Mouse (Mus musculus): ENCODE data around the gene Ppp1r14b. TPM values are rescaled to one million over a fixed set of nuclear protein-coding genes. Genes with fewer than 3 reads are reported as not detected.

The Ppp1r14b gene
- polyA plus RNA-seq, 1 experiment from 2014 or later = 102 TPM

DNA sequence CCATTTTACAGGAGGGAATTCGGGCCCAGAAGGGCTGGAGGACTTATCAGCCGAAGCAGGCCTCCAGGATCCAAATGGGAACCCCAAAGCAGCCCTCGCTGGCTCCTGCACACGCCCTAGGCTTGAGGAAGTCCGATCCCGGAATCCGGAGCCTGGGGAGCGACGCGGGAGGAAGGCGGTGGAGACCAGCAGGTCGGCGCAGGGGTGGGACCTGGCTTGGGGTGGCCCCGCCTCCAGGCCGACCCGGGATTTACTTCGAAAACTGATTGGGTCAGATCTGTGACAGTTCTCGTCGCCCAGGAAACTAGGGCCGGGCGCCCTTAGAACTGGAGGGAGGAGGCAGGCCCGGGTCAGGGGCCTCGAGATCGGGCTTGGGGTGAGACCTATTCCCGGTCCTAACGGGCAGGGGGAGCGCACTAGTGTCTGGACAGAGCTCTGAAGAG is 32.5 kb upstream of the Ppp1r14b start, which contains the start of gene Gpr137:
Gene Gpr137, minus strand, starts transcription at position 232 of the 443 bp plus-strand sequence.
- peak within 1 kb of the TSS; percentile 94 for H3K4me3 ChIP-seq (ENCODE audit: low read depth, low read length)
- H3K4me2 ChIP-seq (replicated peaks; ENCODE audit: low read depth) = peak within 1 kb of the TSS; percentile 96
- peak within 1 kb of the TSS; percentile 57 for H3K9ac ChIP-seq (ENCODE audit: low read depth, low read length)
- peak; percentile 30; the same call in 1 of the 2 replicates for TF ChIP-seq CTCF (IDR thresholded peaks at IDR 0.05; ENCODE audit: low read depth)
- peaks cover 3% of the 10 kb centered on the region; the same call in 1 of the 2 replicates for H3K36me3 ChIP-seq (ENCODE audit: control insufficient read depth, insufficient read depth)
- no peaks in the 10 kb centered on the region for H3K9me3 ChIP-seq (ENCODE audit: control insufficient read depth)
- H3K27ac ChIP-seq (ENCODE audit: low read depth, low read length) = peak within 1 kb of the TSS; percentile 96
- WGBS = under 1% methylated on average over 27 of the region's 27 CpGs
- H3K27me3 ChIP-seq (replicated peaks; ENCODE audit: control insufficient read depth, insufficient read depth, low read length) = no peaks in the 10 kb centered on the region
- ATAC-seq = peak; percentile 85
- no peaks in the 10 kb centered on the region for H3K4me1 ChIP-seq (replicated peaks; ENCODE audit: control insufficient read depth, insufficient read depth, low read length)

DNA sequence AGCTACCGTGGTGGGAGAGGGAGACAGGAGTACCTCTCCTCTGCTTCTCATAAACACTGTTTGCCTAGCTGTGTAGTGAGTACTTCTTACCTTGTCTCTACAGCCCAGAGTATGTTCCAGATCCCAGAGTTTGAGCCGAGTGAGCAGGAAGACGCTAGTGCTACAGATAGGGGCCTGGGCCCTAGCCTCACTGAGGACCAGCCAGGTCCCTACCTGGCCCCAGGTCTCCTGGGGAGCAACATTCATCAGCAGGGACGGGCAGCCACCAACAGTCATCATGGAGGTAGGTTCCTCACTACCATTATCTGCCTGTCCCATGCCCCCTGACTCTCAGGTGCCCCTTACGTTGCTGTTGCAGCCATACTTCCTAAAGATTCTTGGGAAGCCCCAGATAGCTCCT is 32.0 kb upstream of the Ppp1r14b start:
- H3K27ac ChIP-seq (ENCODE audit: low read depth, low read length) = peak overlapping the region; percentile 60; the same call in 1 of the 2 replicates
- H3K27me3 ChIP-seq (replicated peaks; ENCODE audit: control insufficient read depth, insufficient read depth, low read length) = no peaks in the 10 kb centered on the region
- peak overlapping the region; percentile 94 for H3K4me3 ChIP-seq (ENCODE audit: low read depth, low read length)
- H3K9me3 ChIP-seq (ENCODE audit: control insufficient read depth) = no peaks in the 10 kb centered on the region
- H3K9ac ChIP-seq (ENCODE audit: low read depth, low read length) = peak overlapping the region; percentile 57
- H3K4me2 ChIP-seq (replicated peaks; ENCODE audit: low read depth) = peak overlapping the region; percentile 96
- no peak for ATAC-seq
- no peaks in the 10 kb centered on the region for H3K4me1 ChIP-seq (replicated peaks; ENCODE audit: control insufficient read depth, insufficient read depth, low read length)
- TF ChIP-seq CTCF (IDR thresholded peaks at IDR 0.05; ENCODE audit: low read depth) = no peak
- 32% methylated on average over 5 of the region's 5 CpGs for WGBS
- H3K36me3 ChIP-seq (ENCODE audit: control insufficient read depth, insufficient read depth) = peaks cover 3% of the 10 kb centered on the region; the same call in 1 of the 2 replicates

DNA sequence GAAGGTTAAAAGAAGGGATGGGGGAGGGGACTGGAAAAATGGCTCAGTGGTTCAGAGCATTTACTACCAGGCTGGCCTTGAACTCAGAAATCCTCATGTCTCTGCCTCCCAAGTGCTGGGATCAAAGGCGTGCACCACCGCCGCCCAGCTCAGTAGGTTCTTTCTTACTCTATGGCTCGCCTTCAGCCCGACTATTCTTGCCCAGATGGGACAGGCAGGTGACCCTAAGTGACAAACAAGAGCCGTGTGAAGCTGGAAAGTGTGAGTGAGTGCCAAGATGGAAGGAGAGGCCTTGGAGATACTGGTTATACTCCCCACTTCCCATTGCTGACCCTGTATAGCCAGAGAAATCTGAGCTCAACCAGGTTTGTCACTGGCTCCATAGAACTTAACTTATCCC is 31.1 kb upstream of the Ppp1r14b start:
- 90% methylated on average over 6 of the region's 6 CpGs for WGBS
- ATAC-seq = no peak

DNA sequence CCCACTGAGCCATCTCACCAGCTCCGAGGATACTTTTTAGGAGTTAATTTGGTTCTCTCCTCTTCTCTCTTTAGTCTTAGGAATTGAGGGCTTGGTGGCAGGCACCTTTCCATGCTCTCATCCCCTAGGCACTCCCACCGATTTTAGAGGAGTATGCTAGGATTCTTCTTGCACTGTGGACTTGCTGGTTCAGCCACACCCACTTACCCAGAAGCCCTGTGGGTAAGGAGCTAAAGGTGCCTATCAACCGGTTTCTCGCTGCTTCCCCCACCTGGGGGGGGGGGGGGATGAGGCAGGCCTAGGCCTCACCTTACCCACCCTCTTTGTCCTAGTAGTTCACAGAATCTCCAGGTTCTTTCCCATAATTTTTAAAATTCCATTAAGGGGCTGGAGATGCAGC is 27.0 kb upstream of the Ppp1r14b start:
- H3K36me3 ChIP-seq (ENCODE audit: control insufficient read depth, insufficient read depth) = 0 out of 2 replicates have a peak, but pooled peaks cover 3% of the 10 kb centered on the region
- TF ChIP-seq CTCF (IDR thresholded peaks at IDR 0.05; ENCODE audit: low read depth) = no peak
- WGBS = 45% methylated on average over 4 of the region's 4 CpGs
- peaks cover under 1% of the 10 kb centered on the region; the same call in 1 of the 2 replicates for H3K4me1 ChIP-seq (replicated peaks; ENCODE audit: control insufficient read depth, insufficient read depth, low read length)
- H3K9ac ChIP-seq (ENCODE audit: low read depth, low read length) = no peak overlapping the region
- no peak overlapping the region for H3K4me3 ChIP-seq (ENCODE audit: low read depth, low read length)
- ATAC-seq = no peak
- H3K27me3 ChIP-seq (replicated peaks; ENCODE audit: control insufficient read depth, insufficient read depth, low read length) = no peaks in the 10 kb centered on the region
- no peak overlapping the region for H3K27ac ChIP-seq (ENCODE audit: low read depth, low read length)
- H3K4me2 ChIP-seq (replicated peaks; ENCODE audit: low read depth) = no peak overlapping the region
- no peaks in the 10 kb centered on the region for H3K9me3 ChIP-seq (ENCODE audit: control insufficient read depth)

More for the DNA sequence above, 31.1 kb upstream of the Ppp1r14b start:
- no peak overlapping the region for H3K27ac ChIP-seq (ENCODE audit: low read depth, low read length)
- H3K36me3 ChIP-seq (ENCODE audit: control insufficient read depth, insufficient read depth) = peaks cover 3% of the 10 kb centered on the region; the same call in 1 of the 2 replicates
- H3K4me3 ChIP-seq (ENCODE audit: low read depth, low read length) = no peak overlapping the region
- H3K4me2 ChIP-seq (replicated peaks; ENCODE audit: low read depth) = no peak overlapping the region
- TF ChIP-seq CTCF (IDR thresholded peaks at IDR 0.05; ENCODE audit: low read depth) = no peak
- no peaks in the 10 kb centered on the region for H3K27me3 ChIP-seq (replicated peaks; ENCODE audit: control insufficient read depth, insufficient read depth, low read length)
- H3K9ac ChIP-seq (ENCODE audit: low read depth, low read length) = no peak overlapping the region
- no peaks in the 10 kb centered on the region for H3K4me1 ChIP-seq (replicated peaks; ENCODE audit: control insufficient read depth, insufficient read depth, low read length)
- H3K9me3 ChIP-seq (ENCODE audit: control insufficient read depth) = no peaks in the 10 kb centered on the region

DNA sequence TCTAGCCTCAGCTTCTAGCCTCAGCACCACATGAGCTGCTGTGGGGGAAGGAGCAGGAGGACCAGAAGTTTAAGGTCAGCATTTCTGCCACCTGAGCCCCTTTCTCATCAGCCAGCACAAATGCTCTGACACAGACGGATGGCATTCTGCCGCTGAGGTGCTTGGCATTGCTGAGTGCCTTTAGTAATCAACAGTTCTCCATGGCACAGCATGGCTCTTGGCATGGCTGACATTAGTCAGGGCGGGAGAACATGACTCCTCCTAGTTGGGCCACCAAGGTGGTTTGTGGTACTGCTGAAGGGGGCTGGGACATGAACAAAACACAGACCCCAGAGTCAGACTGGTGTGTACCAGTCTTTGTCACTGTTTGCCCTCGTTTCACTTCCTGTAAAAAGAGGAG is 26.6 kb upstream of the Ppp1r14b start:
- peaks cover 5% of the 10 kb centered on the region; the same call in 1 of the 2 replicates for H3K4me1 ChIP-seq (replicated peaks; ENCODE audit: control insufficient read depth, insufficient read depth, low read length)
- no peak overlapping the region for H3K4me3 ChIP-seq (ENCODE audit: low read depth, low read length)
- 78% methylated on average over 4 of the region's 4 CpGs for WGBS
- no peaks in the 10 kb centered on the region for H3K9me3 ChIP-seq (ENCODE audit: control insufficient read depth)
- no peak overlapping the region for H3K4me2 ChIP-seq (replicated peaks; ENCODE audit: low read depth)
- H3K9ac ChIP-seq (ENCODE audit: low read depth, low read length) = no peak overlapping the region
- peaks cover 7% of the 10 kb centered on the region for H3K36me3 ChIP-seq (ENCODE audit: control insufficient read depth, insufficient read depth)
- no peak for TF ChIP-seq CTCF (IDR thresholded peaks at IDR 0.05; ENCODE audit: low read depth)
- H3K27me3 ChIP-seq (replicated peaks; ENCODE audit: control insufficient read depth, insufficient read depth, low read length) = no peaks in the 10 kb centered on the region
- ATAC-seq = no peak
- no peak overlapping the region for H3K27ac ChIP-seq (ENCODE audit: low read depth, low read length)

DNA sequence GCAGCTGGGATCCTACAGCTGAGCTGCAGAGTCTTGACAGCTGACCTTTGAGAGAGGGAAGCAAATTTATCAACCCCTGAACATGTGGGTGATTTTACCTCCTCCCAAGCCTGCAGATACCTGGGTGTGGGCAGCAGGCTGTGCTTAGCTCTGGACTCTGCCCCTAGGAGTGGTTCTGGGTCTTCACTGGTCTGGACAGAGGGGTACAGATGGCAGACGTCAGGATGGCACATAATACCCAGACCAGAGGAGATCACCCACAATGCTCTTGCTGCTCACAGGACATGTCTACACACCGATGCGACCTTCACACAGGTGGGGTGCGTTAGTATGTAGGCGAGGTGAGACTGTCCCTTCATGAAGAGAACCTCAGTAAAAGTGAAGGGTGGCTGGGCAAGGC is 25.2 kb upstream of the Ppp1r14b start:
- Histone ChIP-seq H3K27ac (ENCODE audit: low read depth, low read length) (0 out of 2 replicates have a peak overlapping the region, but pooled peaks have one; percentile 11), H3K4me1 (replicated peaks; ENCODE audit: control insufficient read depth, insufficient read depth, low read length) (peaks cover 6% of the 10 kb centered on the region; the same call in 1 of the 2 replicates), H3K4me3 (ENCODE audit: low read depth, low read length) (no peak overlapping the region), H3K27me3 (replicated peaks; ENCODE audit: control insufficient read depth, insufficient read depth, low read length) (no peaks in the 10 kb centered on the region), H3K9me3 (ENCODE audit: control insufficient read depth) (no peaks in the 10 kb centered on the region), H3K36me3 (ENCODE audit: control insufficient read depth, insufficient read depth) (peaks cover 21% of the 10 kb centered on the region), H3K9ac (ENCODE audit: low read depth, low read length) (no peak overlapping the region), H3K4me2 (replicated peaks; ENCODE audit: low read depth) (peak overlapping the region; percentile 27; the same call in 1 of the 2 replicates)
- peak; percentile 20; the same call in 1 of the 2 replicates for ATAC-seq
- 57% methylated on average over 5 of the region's 5 CpGs for WGBS
- no peak for TF ChIP-seq CTCF (IDR thresholded peaks at IDR 0.05; ENCODE audit: low read depth)
